Mouse (Mus musculus) c-Kit-positive CD71-positive TER-119-negative erythroid progenitor cells, embryonic 14.5 days (primary cell): ENCODE data around the gene Tespa1.
A peak's percentile ranks its signal among the peaks of the same experiment; 100 is the strongest.
"Not testable (repeated sequence)": the region's sequence is repeated elsewhere in the genome, so short reads cannot be mapped to it uniquely, and the experiment has no call there.

Experiments used
- DNase-seq: peaks from one replicate; pipeline ENCODE4 v3.0.0-alpha.2; 2013; ENCODE audit warnings: low read depth

Tespa1 gene

GRCm38 (mm10) chr10:130363438-130364164 is 40.9 kb downstream of the Tespa1 start:
- peak; percentile 32 for DNase-seq

DNA sequence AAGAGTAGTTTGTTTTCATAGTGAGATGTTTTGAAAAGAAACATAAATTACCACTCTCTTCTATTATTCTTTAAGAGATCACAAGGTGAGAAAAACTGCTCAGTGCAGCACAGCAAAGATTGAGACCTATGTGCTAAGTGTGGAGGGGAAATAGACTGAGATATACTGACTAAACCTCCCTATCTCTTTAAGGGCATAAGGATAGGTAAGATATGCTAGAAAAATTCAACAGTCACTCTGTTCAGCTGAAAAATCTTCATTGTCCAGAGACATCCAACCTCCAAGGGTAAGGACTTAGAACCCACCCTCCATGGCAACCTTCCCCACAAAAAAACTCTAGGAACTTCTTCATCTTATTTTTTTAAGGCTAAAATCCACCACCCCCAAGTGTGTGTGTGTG is 42.1 kb downstream of the Tespa1 start:
- DNase-seq: no peak

DNA sequence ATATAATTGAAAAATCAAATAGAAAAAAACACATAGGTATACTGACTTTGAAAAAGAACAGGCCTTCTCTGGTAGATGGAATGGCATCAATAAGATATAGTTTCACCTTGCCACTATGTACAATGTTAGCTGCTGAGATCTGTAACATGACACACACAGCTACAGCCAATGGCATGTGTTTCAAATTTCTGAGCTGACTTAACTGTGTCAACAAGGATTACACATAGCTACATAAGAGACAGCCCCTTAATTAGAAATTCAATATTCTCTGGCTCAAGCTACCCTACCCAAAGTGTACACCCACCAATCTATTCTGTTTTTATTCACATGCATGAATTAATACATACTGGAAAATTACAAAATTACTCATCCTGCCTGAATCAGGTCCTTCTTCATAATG is 45.7 kb downstream of the Tespa1 start:
- DNase-seq: no peak

DNA sequence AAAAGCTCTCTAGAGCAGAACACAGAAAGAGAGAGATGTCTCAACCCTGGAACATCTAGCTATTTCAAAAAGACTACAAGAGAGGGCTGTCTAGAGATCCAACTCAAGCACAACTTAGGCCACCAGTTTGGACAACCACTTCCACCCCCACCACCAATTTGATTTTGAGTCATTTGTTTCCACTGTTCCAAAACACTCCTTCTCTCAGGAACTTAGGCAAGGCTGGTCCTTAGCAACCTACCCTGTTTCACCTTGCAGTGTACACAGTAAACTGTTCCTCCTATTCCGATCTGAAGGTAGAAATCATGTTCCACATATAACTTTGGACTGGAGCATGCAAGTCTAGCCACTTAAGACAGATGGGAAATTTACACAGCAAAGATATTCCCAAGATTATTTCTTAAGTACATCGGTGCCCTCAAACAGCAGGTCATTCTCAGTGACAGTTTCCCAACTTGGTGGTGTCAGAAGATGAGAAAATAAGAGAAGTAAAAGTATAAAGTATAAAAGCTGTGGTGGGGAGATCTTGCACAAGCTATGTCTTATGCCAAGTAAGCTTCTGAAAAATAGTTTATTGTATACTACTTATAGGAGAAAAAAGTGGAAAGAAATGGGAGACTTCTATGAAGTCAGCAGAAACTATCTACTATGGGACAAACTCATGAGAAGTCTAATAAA is 47.5 kb downstream of the Tespa1 start:
- no peak for DNase-seq

DNA sequence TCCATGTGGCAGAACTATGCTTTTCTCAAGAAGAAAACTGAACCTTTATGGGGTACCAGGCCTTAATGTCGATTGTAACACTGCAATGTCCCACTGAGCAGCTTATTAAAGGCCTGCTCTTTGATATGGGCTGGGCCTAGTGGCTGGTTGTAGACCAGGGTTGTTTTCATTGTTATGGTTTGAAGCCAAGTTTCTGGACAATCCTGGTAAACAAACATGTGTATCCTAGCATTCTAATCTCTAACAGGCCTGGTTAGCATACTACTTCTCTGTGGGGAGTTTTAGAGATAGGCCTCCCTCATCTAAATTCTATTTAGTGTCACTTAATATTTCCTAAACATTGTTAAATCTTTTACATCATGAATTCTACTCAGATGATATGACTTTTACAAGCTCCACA is 49.0 kb downstream of the Tespa1 start:
- no peak for DNase-seq

GRCm38 (mm10) chr10:130372491-130373173 is 50.0 kb downstream of the Tespa1 start:
- peak; percentile 22 for DNase-seq

- DNase-seq: no peak
These were observed 52.5 kb downstream of the Tespa1 start for GRCm38 (mm10) chr10:130375145-130375544.

- no peak for DNase-seq
These were observed 71.6 kb downstream of the Tespa1 start, which contains the start of gene Vmn2r84 for GRCm38 (mm10) chr10:130394232-130394631. Vmn2r84 (minus strand) TSS chr10:130394332.

DNA sequence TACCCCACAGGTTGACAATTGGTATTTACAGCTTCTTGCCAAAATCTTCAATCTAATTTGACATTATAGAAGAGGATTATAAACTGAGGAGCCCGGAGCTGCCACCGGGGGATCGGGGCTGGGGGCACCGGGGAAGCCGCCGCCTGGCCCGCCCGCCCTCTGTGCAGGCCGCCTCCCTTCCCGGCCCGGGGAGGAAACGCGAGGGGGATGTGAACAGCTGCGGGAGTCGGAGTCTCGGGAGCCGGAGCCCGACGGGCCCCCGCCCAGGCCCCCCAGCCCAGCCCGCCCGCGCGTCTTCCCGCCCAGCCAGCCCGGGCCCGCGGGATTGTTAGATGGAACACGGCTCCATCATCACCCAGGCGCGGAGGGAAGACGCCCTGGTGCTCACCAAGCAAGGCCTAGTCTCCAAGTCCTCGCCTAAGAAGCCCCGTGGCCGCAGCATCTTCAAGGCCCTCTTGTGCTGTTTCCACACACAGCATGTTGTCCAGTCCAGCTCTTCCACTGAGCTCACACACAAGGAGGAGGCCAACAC is 89.6 kb downstream of the Tespa1 start:
- not testable (repeated sequence) for DNase-seq
